Mouse (Mus musculus) adrenal gland, postnatal 14 days (tissue): ENCODE results near the gene Nars2. TPM values are rescaled to one million over a fixed set of nuclear protein-coding genes. Genes with fewer than 3 reads are reported as not detected.
A peak's percentile ranks its signal among the peaks of the same experiment; 100 is the strongest.
"Not testable (repeated sequence)": the region's sequence is repeated elsewhere in the genome, so short reads cannot be mapped to it uniquely, and the experiment has no call there.

Experiments used
- DNase-seq: peaks from one replicate; pipeline ENCODE4 v3.0.0; 2021; ENCODE audit warnings: mixed read lengths
- long read RNA-seq, 2 experiments: library from polyadenylated mRNA; stranded (forward); transcript quantifications; one replicate each; pipeline ENCODE4 v2.0.0; 2021
- total RNA-seq: library from RNA; stranded (reverse); gene quantifications from 2 replicates; pipeline ENCODE4 v1.2.3, GENCODE M21; 2021

Nars2 gene
- 19.3 and 23.8 TPM in 2 replicates for total RNA-seq
- long read RNA-seq, experiment 1, transcript Nars2-201 (14 exons, 3,778 nt): major isoform, 15 of 17 reads
- long read RNA-seq, experiment 1, partial matches to known transcripts: 0 of 17 reads
- long read RNA-seq, experiment 1, other reads (novel, unspliced or antisense): 2 of 17 reads
- long read RNA-seq, experiment 2, transcript Nars2-201 (14 exons, 3,778 nt): major isoform, 8 of 11 reads
- long read RNA-seq, experiment 2, partial matches to known transcripts: 1 of 11 reads
- long read RNA-seq, experiment 2, other reads (novel, unspliced or antisense): 2 of 11 reads

GRCm38 (mm10) chr7:96951281-96952051, at the start of gene Nars2:
Gene Nars2 (plus strand): TSS chr7:96951505.
- DNase-seq: peak; percentile 93

GRCm38 (mm10) chr7:96902183-96902582, 49.1 kb upstream of the Nars2 start:
- DNase-seq: peak; percentile 39

- no peak for DNase-seq
Measured at GRCm38 (mm10) chr7:96903088-96903985, 48.0 kb upstream of the Nars2 start.

GRCm38 (mm10) chr7:96904442-96904841, 46.9 kb upstream of the Nars2 start:
- DNase-seq: no peak

GRCm38 (mm10) chr7:96904936-96905335, 46.4 kb upstream of the Nars2 start:
- DNase-seq: no peak

GRCm38 (mm10) chr7:96905422-96905821, 45.9 kb upstream of the Nars2 start:
- DNase-seq: no peak

GRCm38 (mm10) chr7:96906216-96906615, 45.1 kb upstream of the Nars2 start:
- DNase-seq: no peak

- no peak for DNase-seq
Measured at GRCm38 (mm10) chr7:96907971-96908680, 43.2 kb upstream of the Nars2 start.

GRCm38 (mm10) chr7:96909856-96910255, 41.4 kb upstream of the Nars2 start:
- DNase-seq: peak; percentile 80

GRCm38 (mm10) chr7:96910310-96910960, 40.9 kb upstream of the Nars2 start:
- DNase-seq: no peak

- DNase-seq: peak; percentile 92
Measured at GRCm38 (mm10) chr7:96914031-96914430, 37.3 kb upstream of the Nars2 start.

- peak; percentile 67 for DNase-seq
Measured at GRCm38 (mm10) chr7:96915452-96916105, 35.7 kb upstream of the Nars2 start.

GRCm38 (mm10) chr7:96920447-96921095, 30.7 kb upstream of the Nars2 start:
- DNase-seq: no peak

GRCm38 (mm10) chr7:96922927-96923326, 28.4 kb upstream of the Nars2 start:
- no peak for DNase-seq

- DNase-seq: no peak
Measured at GRCm38 (mm10) chr7:96943715-96944377, 7.5 kb upstream of the Nars2 start.

GRCm38 (mm10) chr7:96946501-96946900, 4.8 kb upstream of the Nars2 start:
- DNase-seq: not testable (repeated sequence)

- DNase-seq: no peak
Measured at GRCm38 (mm10) chr7:96952094-96952493, 789 bp downstream of the Nars2 start.

GRCm38 (mm10) chr7:96959168-96959567, 7.9 kb downstream of the Nars2 start:
- DNase-seq: no peak

GRCm38 (mm10) chr7:96967188-96967587, 15.9 kb downstream of the Nars2 start:
- no peak for DNase-seq

GRCm38 (mm10) chr7:96970359-96970758, 19.1 kb downstream of the Nars2 start:
- DNase-seq: peak; percentile 30
